Mouse (Mus musculus): ENCODE results near the gene Med4.

- TF ChIP-seq CTCF (IDR thresholded peaks at IDR 0.05; ENCODE audit: insufficient read depth, low read depth, low read length) (no peak), POLR2A (IDR thresholded peaks at IDR 0.05; ENCODE audit: insufficient read depth, low read depth, low read length) (no peak)
Observed at GRCm38 (mm10) chr14:73483516-73484229, 26.2 kb upstream of the Med4 start.
